Mouse (Mus musculus) heart, adult 18-20 months (tissue): ENCODE data around the gene Nt5c1a. TPM values are rescaled to one million over a fixed set of nuclear protein-coding genes. Genes with fewer than 3 reads are reported as not detected.

Experiments used
- DNase-seq, 2 experiments: peaks; one replicate each; pipeline ENCODE4 v3.0.0; 2021 to 2022; ENCODE audit warnings: mixed read lengths in 1 of 2
- total RNA-seq, 2 experiments: library from RNA; stranded (reverse); gene quantifications; 2 replicates each; pipeline ENCODE4 v1.2.3; 2021

Nt5c1a gene
- total RNA-seq, 2 experiments from 2014 or later, result 50.8 to 64.1 TPM

- DNase-seq, result no peak
These were observed 10.1 kb downstream of the Nt5c1a start for GRCm38 (mm10) chr4:123211453-123211852.

GRCm38 (mm10) chr4:123212330-123212729, 11.0 kb downstream of the Nt5c1a start:
- DNase-seq, result no peak

- DNase-seq, result no peak
These were observed 12.7 kb downstream of the Nt5c1a start for GRCm38 (mm10) chr4:123213975-123214374.

GRCm38 (mm10) chr4:123215367-123215766, 14.1 kb downstream of the Nt5c1a start:
- DNase-seq, result no peak

DNA sequence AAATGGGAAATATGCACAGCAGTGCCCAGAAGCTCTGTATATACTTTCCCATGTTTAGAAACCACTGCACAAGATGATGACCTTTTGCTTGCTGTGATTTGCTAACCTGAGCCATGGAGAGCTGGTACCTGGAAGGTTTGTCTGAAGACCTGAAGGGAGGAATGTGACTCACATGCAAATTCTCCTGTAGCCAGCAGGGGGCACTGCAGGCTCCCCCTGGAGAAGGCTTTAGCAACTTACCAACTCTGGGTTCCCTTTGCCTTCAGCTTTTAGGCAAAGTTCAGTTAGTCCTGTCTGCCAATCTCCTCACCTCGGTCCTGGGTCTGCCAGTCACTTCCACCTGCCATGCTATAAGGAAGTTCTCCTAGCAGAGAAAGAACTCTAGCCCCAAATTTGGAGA, 15.5 kb downstream of the Nt5c1a start:
- peak in 1 of 2 experiments; percentile 70 for DNase-seq

- peak; percentile 56 to 87 for DNase-seq
These were observed 18.5 kb downstream of the Nt5c1a start for GRCm38 (mm10) chr4:123219720-123220357.

- no peak for DNase-seq
These were observed 19.3 kb downstream of the Nt5c1a start for GRCm38 (mm10) chr4:123220637-123221036.

DNA sequence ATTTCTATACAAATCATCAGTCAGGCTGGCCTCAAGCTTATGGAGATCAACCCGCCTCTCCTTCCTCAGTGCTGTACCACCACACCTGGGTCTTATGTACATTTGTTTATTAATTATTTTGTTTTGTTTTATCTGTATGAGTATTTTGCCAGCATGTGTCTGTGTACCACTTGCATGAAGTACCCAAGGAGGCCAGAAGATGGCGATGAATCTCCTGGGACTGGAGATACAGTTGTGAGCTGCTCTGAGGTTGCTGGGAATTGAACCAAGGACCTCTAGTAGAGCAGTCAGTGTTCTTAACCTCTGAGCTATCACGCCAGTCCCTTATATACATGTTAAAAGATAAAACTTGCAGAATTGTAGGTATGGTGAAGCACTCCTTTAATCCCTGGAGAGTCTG, 22.0 kb downstream of the Nt5c1a start:
- DNase-seq, result no peak

DNA sequence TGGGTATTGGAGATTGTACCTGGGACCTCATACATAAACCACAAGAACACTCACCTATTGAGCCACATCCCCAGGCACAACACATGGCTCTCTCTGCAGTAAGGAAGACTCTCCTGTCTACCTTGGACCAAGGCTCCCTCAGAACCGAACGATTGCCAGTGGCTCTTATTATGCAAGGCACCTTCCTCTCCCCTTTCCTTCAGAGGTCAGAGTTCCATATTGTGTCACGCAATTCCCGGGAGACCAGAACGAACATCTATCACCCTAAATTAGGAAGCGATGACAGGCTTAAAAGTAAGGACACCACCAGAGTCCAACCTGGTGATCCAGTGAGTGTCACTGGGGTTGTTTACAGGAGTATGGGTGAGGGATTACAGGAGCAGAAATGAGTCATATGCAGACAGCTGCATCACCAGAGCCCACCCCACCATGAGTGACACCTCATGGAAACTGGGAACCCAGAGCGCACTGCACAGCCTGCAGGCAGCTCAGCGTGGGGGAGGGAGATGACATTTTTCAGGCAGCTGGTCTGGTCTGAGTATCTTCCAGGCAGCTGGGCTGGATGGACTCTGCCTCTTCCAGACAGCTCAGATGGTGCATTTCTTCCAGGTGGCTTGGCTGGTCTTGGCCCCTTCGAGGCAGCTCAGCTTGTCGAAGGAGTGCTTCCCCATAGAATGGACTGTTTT, 24.6 kb downstream of the Nt5c1a start:
- DNase-seq, result peak; percentile 70 to 83

GRCm38 (mm10) chr4:123227707-123228106, 26.4 kb downstream of the Nt5c1a start:
- DNase-seq, result peak; percentile 79 to 89

DNA sequence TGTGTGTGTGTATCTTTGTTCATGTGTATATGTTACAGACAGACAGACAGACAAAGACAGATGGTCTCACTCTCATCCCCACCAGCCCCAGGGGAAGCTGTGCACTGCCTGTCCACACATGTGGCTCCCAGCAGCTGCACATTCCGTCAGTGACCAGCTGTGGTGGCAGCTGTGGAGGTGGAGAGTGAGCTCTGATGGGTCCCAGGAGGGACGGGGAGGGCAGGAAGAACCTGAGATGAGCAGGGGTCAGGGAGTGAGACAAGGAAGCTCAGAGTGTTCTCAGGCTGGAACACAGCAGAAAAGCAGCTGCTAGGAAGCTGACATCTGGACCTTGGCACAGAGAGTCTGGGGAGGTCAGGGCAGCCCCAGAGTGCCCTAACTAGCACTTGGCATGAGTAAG, 27.0 kb downstream of the Nt5c1a start:
- peak; percentile 82 to 90 for DNase-seq

DNA sequence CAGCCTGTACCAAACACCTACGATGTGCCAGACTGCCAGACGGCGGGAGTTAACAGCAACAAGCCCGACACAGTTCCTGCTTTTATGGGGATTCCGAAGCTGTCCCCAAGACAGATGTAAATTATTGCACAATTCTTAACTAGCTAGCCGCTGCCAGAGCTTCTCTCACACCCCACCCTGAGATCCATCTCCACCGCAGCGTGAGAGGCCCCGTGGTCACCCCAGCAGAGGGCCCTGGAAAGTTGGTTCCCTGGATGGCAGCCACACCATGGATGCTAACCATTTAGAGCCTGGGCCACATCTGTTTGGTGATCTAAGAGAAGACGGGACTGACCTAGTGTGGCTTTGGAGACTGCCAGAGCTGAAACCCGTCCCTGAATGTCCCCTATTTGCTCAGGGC, 27.9 kb downstream of the Nt5c1a start:
- DNase-seq, result peak; percentile 70 to 72

DNA sequence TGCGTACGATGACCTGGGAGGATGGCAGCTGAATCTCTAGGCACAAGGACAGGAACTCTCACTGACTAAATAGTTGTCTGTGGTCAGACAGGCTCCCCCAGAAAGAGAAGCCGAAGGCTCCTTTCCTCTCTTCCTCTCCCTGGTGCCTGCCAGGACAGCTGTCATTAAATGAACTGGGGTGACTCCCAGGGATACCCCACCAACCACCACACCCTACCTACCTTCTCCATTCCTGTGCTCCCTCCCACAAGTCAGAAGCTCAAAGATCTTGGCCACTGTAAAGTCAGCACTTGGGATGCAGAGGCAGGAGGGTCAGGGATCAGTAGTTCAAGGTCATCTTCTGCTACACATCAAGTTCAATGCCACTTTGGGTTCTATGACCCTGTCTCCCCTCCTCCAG, 31.5 kb downstream of the Nt5c1a start:
- no peak for DNase-seq

- DNase-seq, result peak; percentile 82 to 83
These were observed 32.3 kb downstream of the Nt5c1a start, which contains the start of gene Heyl for GRCm38 (mm10) chr4:123233492-123234084. TSS of gene Heyl (plus strand) at chr4:123233556.

DNA sequence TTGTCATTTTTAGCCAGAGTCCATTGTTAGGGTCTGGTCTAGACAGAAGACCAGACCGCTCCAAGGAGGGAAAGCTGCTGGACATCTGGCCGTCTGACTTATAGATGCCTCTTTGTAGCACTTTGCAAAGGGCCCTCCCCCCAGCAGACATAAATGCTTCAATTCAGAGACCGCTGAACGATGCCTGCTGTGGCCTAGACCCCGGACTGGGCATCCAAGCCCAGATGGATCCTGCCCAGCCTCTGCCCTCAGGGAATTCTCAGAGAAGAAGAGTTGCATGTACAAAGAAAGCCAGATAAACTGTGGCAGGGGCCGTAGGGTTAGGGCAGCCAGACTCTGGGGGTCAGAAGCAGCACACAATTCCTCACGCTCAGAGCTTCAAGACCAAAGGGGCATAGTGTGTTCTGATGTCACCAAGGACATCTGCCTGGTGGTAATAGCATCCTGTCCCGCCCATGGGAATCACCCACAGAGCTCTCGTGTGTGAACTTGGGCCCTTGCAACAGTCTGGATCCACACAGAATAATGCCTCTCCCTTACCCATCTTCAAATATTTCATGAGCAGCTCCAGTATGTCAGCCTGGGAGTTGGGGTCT, 34.6 kb downstream of the Nt5c1a start:
- DNase-seq, result no peak

- DNase-seq, result no peak
These were observed 35.2 kb downstream of the Nt5c1a start for GRCm38 (mm10) chr4:123236431-123237031.

DNA sequence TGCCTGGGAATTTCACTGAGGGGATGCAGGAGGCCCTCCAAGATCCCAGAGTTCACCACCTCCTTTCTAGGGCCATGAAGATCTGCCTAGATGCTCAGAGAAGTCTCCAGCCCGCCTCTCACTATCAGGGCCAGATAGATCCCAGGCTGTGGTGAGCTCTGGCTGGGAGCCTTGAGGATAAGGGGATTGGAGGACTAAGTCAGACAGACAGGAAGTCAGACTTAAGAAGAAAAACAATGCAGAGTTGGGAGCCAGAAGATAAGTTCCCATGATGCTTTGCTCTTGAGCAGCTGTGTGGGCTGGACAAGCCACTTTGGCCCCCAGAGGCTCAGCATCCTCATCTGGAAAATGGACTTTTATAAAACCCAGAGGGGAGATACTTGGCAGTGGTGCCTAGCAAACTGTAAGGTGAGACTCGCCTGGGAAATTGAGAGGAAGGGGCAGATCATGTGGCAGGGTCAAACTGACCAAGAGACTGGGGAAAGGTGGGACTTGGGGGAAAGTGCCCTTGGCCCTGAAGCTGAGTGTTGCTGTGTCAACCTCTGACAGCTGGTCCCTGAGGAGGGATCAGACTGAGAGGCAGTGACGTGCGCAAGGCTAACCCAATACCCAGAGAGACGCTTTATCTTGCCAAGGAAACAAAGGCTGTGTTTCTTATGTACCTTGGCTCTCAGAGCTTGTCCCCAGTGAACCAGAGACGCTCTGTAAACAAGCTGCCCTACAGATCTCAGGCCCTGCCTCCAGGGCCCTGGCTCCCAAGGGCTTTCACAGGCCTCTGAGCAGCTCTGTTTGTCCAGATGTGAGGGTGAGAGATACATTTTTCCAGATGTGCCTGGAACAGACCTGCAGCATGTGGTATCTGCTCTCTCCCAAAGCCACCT, 36.3 kb downstream of the Nt5c1a start:
- DNase-seq, result peak; percentile 83 to 89

DNA sequence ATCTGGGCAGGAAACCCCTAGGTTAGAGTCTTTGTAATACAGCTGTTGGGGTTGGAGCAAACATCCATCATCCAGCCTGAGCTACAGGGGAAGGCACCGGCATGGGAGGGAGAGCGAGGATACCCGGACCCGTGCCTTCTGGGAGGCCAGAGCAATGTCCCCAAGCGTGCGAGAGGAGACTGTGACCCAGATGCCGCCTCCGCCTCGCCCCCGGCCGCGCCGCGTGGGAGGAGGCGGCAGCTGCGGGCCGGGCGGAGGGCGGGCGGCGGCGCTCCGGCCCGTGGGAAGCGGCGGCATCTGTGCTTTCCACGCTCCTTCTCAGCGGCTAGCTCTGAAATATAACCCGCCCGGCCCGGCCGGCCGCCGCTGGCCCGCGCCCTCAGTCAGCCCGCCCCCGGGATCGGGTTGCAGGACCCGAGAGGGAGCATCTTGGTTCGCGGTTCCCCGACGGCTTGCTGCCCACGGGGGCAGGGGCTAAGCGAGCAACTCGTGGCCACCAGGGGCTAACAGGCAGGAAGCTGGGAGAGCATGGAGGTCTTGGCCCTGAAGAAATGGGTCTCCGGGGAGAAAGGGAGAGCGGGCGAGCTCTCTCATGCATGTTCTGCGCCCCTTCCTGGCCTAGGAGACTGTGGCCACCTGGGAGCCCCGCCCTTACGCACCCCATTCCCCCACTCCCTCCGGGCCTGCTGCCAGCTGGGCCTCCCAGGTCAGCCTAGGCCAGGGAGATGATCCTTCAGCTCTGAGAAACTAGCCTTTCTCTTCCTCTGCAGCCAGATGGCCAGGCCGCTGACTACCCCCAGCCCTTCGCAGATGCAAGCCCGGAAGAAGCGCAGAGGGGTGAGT, 38.3 kb downstream of the Nt5c1a start:
- DNase-seq, result peak; percentile 79 to 87

DNA sequence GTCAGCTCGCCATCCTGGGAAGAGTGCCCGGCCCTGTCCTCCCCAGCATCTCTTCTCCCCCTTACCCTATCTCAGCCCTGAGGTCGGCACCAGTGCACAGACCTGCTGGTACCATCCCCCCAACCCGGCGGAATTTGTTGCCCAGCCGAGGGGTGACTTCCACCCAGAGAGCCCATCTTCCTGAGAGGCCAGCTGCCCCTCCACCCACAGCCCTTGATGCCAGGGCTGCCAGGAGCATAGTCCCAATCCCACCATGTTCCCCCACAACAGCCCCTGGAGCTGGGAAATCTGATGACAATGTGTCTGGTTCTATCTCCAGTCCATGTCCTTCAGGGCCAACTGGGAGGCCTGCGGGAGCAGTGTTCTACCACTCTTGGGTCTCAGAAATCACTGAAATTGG, 44.9 kb downstream of the Nt5c1a start:
- no peak for DNase-seq

DNA sequence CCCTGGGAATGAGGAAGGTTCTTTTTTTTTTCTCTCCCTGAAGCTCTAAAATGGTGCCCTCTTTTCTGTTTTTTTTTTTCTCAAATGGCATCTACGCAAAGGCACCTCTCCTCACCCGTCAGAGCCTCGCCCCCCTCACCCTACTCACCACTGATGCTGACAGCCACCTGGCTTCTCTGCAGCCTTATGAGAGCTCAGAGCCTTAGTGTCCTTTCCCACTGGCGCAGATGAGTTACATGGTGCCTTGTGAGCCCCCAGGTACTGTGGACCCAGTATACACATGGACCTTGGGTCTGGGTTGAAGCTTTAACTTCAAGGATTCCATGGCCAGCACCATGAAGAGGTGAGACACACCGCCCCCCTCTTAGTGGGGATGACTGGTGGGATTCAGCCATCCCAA, 45.3 kb downstream of the Nt5c1a start:
- DNase-seq, result no peak
